Mouse (Mus musculus) inflammation-experienced regulatory T-cells, adult 6 months (primary cell): ENCODE data around the gene Lmf1. TPM values are rescaled to one million over a fixed set of nuclear protein-coding genes. Genes with fewer than 3 reads are reported as not detected.

Experiments
- polyA plus RNA-seq, 3 experiments: library from polyadenylated mRNA; unstranded; fragments of 100-300 nt; shearing (Covaris generic); gene quantifications; one replicate each; pipeline ENCODE4 v1.2.1; 2017

Gene Lmf1
- polyA plus RNA-seq, 3 experiments from 2014 or later: 11.3 to 19.4 (median 16.5) TPM

Other genes starting within 250 kb of the Lmf1 start
- gene Tpsab1, start 233.5 kb upstream of the Lmf1 start, polyA plus RNA-seq: not detected
- not detected for gene Tpsb2, start 212.8 kb upstream of the Lmf1 start, polyA plus RNA-seq
- not detected for gene Tpsg1, start 209.8 kb upstream of the Lmf1 start, polyA plus RNA-seq
- gene Cacna1h, start 145.3 kb upstream of the Lmf1 start, polyA plus RNA-seq: not detected
- gene Tekt4, start 124.5 kb upstream of the Lmf1 start, polyA plus RNA-seq: not detected
- not detected for gene Sstr5, start 81.8 kb upstream of the Lmf1 start, polyA plus RNA-seq
- gene Sox8, start 8.4 kb upstream of the Lmf1 start, polyA plus RNA-seq: not detected
- gene Gng13, start 138.1 kb downstream of the Lmf1 start, polyA plus RNA-seq: not detected
- 10 to 100 TPM in 1 of 3 experiments, 1 to 10 TPM in 2; 1.4 to 12.9 (median 3.9) TPM for gene Chtf18, start 148.3 kb downstream of the Lmf1 start, polyA plus RNA-seq
- gene Rpusd1, start 148.6 kb downstream of the Lmf1 start, polyA plus RNA-seq: 10 to 100 TPM in 2 of 3 experiments, 1 to 10 TPM in 1; 8.6 to 12.5 (median 11.2) TPM
- not detected for gene Mslnl, start 157.0 kb downstream of the Lmf1 start, polyA plus RNA-seq
- gene Msln, start 175.3 kb downstream of the Lmf1 start, polyA plus RNA-seq: not detected
- gene Narfl, start 194.7 kb downstream of the Lmf1 start, polyA plus RNA-seq: 10 to 100 TPM; 16.4 to 18.4 (median 17.0) TPM
- 10 to 100 TPM; 23.1 to 41.8 (median 31.1) TPM for gene Haghl, start 206.6 kb downstream of the Lmf1 start, polyA plus RNA-seq
- under 1 TPM in 2 of 3 experiments, not detected in 1; 0.50 to 0.75 TPM for gene Ccdc78, start 207.5 kb downstream of the Lmf1 start, polyA plus RNA-seq
- gene Fam173a, start 213.8 kb downstream of the Lmf1 start, polyA plus RNA-seq: 100 to 1,000 TPM; 158 to 288 (median 193) TPM
- gene AC134908.4, start 216.6 kb downstream of the Lmf1 start, polyA plus RNA-seq: not detected
- gene Metrn, start 218.1 kb downstream of the Lmf1 start, polyA plus RNA-seq: 1 to 10 TPM; 3.3 to 5.7 (median 5.6) TPM
- gene Fbxl16, start 230.0 kb downstream of the Lmf1 start, polyA plus RNA-seq: not detected
- gene Wdr24, start 244.5 kb downstream of the Lmf1 start, polyA plus RNA-seq: 10 to 100 TPM; 13.8 to 23.4 (median 19.3) TPM
- 10 to 100 TPM; 12.5 to 26.2 (median 23.9) TPM for gene Jmjd8, start 249.8 kb downstream of the Lmf1 start, polyA plus RNA-seq